Mouse (Mus musculus) limb, embryonic 14.5 days (tissue): Measurements from ENCODE around the gene Ddah1. TPM values are rescaled to one million over a fixed set of nuclear protein-coding genes. Genes with fewer than 3 reads are reported as not detected.

ENCODE experiments used
- ATAC-seq: fragments of 200-750 bp; cut with Nextera tagmentation; 2 replicates; pipeline ENCODE4 v1.8.0; 2017; ENCODE audit warnings: low read depth, moderate number of reproducible peaks, moderate TSS enrichment; ENCODE audit not compliant: low FRiP score
- DNase-seq: peaks from one replicate; pipeline ENCODE4 v3.0.0-alpha.2; 2015; ENCODE audit warnings: low spot score
- H3K27ac ChIP-seq: fragments of 300-500 bp; sonication (generic); replicated peaks from 2 replicates; pipeline ENCODE4 v1.5.1; 2014; ENCODE audit warnings: low read depth, mild to moderate bottlenecking, low read length, moderate library complexity, mixed read lengths
- H3K27me3 ChIP-seq: fragments of 300-500 bp; sonication (generic); 2 replicates; pipeline ENCODE4 v1.6.1; 2014; ENCODE audit warnings: low read length, mixed read lengths; ENCODE audit not compliant: control insufficient read depth, insufficient read depth
- H3K36me3 ChIP-seq: fragments of 300-500 bp; sonication (generic); 2 replicates; pipeline ENCODE4 v1.6.1; 2014; ENCODE audit warnings: mild to moderate bottlenecking, low read length, moderate library complexity, mixed read lengths; ENCODE audit not compliant: control insufficient read depth, insufficient read depth
- H3K4me1 ChIP-seq: fragments of 300-500 bp; sonication (generic); 2 replicates; pipeline ENCODE4 v1.6.1; 2014; ENCODE audit warnings: antibody characterized with exemption, low read length, mixed read lengths; ENCODE audit not compliant: control insufficient read depth, insufficient read depth
- H3K4me2 ChIP-seq: fragments of 300-500 bp; sonication (generic); replicated peaks from 2 replicates; pipeline ENCODE4 v1.6.1; 2014; ENCODE audit warnings: low read depth, mild to moderate bottlenecking, low read length, moderate library complexity; ENCODE audit not compliant: severe bottlenecking
- H3K4me3 ChIP-seq: fragments of 300-500 bp; sonication (generic); replicated peaks from 2 replicates; pipeline ENCODE4 v1.5.1; 2014; ENCODE audit warnings: low read length
- H3K9ac ChIP-seq: fragments of 300-500 bp; sonication (generic); 2 replicates; pipeline ENCODE4 v1.6.1; 2014; ENCODE audit warnings: mild to moderate bottlenecking, low read depth, low read length, moderate library complexity; ENCODE audit not compliant: severe bottlenecking
- H3K9me3 ChIP-seq: fragments of 300-500 bp; sonication (generic); 2 replicates; pipeline ENCODE4 v1.6.1; 2016; ENCODE audit warnings: low read length; ENCODE audit not compliant: control insufficient read depth
- POLR2A ChIP-seq: fragments of 200-500 bp; IDR thresholded peaks from 2 replicates; pipeline ENCODE4 v1.8.0; 2012; ENCODE audit warnings: inconsistent platforms, mild to moderate bottlenecking, moderate library complexity, borderline replicate concordance; ENCODE audit not compliant: insufficient read depth, insufficient read length; ENCODE audit errors: extremely low read depth
- WGBS: fragments of 180-500 bp; shearing (Covaris S2); extraction: QIAGEN DNeasy Blood & Tissue Kit; methylation state at CpG from one replicate; pipeline ENCODE4 v1.1.7; 2014; 5-methylcytosine and 5-hydroxymethylcytosine counted together
- polyA plus RNA-seq, 2 experiments: library from polyadenylated mRNA; depleted of rRNA in 1 of 2; stranded (reverse) in 1 of 2; unstranded in 1 of 2; fragments of >200 nt; fragmentation: Nextera tagmentation in 1 of 2; extraction: Ambion mirVana in 1 of 2; gene quantifications; 2 replicates each; pipeline versions ENCODE4 v1.2.1 to v1.2.3; 2012 to 2014

The Ddah1 gene
- polyA plus RNA-seq, 2 experiments = 32.2 to 48.2 TPM

DNA sequence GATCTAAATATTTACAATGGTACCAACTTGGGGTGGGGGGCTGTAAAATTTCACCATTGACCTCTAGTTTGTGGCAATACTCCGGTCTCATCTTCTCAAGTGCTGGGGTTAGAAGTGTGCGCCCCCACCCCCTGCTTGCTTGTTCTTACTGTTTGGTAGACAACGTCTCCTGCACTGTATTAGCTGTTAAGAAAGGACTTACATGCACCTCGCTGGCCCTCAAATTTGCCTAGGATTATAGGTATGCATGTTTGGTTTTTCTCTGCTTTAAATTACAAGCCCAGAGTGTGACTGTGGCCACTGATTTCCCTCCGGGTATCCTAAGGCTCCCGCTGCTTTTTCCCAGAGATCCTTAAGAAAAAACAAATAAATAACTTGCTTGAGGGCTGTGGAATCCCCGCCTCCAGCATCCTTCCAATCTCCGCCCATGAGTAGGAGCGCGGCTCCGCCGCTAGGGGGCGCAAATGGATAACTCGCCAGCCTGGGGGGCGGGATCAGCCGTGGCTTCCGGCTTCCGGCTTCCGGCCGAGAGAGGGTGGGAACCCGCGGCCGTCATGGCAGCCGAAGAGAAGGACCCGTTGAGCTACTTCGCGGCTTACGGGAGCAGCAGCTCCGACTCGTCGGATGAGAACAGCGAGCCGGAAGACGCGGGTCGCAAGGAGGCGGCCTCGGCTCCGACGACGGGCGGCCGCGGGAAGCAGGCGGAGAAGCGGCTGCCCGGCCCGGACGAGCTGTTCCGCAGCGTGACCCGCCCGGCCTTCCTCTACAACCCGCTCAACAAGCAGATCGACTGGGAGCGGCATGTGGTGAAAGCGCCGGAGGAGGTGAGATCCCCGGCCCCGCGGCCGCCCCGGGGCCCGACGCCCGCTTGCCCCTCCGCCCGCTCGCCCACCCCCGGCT, 179.3 kb downstream of the Ddah1 start, which contains the start of gene 2410004B18Rik:
2410004B18Rik (plus strand) TSS at position 510 of the 900 bp plus-strand sequence.
- no peaks in the 10 kb centered on the region for H3K27me3 ChIP-seq
- DNase-seq (peak; percentile 94), ATAC-seq (peak; percentile 94)
- H3K4me1 ChIP-seq = peaks cover 11% of the 10 kb centered on the region
- TF ChIP-seq POLR2A = peak; percentile 91; the same call in 1 of the 2 replicates
- H3K4me2 ChIP-seq = peak within 1 kb of the TSS; percentile 61
- H3K9ac ChIP-seq = peak within 1 kb of the TSS; percentile 88
- peaks cover 33% of the 10 kb centered on the region for H3K36me3 ChIP-seq
- WGBS = 8% methylated on average over 44 of the region's 70 CpGs
- peak within 1 kb of the TSS; percentile 39; the same call in 1 of the 2 replicates for H3K27ac ChIP-seq
- H3K9me3 ChIP-seq = no peaks in the 10 kb centered on the region
- peak within 1 kb of the TSS; percentile 92 for H3K4me3 ChIP-seq

DNA sequence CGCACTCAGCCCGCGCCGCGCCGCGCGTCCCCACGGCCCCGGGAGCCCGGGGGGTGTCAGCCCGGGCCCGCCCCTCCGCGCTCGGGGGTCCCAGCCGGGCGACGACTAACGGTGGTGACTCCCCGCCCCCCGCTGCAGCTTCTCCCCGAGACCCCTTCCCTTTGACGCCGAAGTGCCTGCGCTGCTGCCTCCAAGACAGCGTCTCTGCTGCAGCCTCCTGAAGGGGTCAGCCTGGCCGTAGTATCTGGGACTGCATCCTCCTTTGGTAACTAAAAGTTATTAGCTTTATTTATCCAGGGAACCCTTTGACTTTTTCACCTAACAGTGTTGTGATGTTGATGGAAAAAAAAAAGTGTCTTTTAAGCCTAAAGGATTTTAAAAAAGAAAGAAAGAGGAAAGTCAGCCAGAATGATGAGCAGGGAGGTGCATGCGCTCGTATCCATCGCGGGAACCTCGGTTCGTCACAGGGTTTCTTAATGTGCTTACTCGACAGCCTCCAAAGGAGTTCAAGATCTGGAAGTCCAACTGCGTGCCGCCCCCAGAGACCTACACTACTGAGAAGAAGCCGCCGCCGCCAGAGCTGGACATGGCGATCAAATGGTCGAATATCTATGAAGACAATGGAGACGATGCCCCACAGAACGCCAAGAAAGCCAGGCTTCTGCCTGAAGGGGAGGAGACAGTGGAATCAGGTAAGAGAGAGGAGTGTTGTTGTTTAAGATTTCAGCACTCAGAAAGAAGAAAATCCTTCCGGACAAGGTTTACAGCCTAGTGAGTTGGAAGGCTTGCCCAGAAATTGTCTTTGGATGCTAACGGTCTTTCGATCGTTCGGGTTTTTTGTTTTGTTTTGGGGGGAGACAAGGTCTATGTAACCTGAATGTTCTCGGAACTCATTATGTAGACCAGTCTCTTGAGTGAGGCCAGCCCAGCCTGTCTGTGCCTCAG, 180.2 kb downstream of the Ddah1 start:
- Histone ChIP-seq H3K4me2 (peak overlapping the region; percentile 61), H3K27ac (no peak overlapping the region), H3K36me3 (peaks cover 35% of the 10 kb centered on the region), H3K9me3 (no peaks in the 10 kb centered on the region), H3K9ac (peak overlapping the region; percentile 88), H3K4me1 (peaks cover 11% of the 10 kb centered on the region), H3K4me3 (peak overlapping the region; percentile 92), H3K27me3 (no peaks in the 10 kb centered on the region)
- DNase-seq (no peak), ATAC-seq (peak; percentile 18; the same call in 1 of the 2 replicates)
- WGBS = 24% methylated on average over 40 of the region's 50 CpGs
- no peak for TF ChIP-seq POLR2A

DNA sequence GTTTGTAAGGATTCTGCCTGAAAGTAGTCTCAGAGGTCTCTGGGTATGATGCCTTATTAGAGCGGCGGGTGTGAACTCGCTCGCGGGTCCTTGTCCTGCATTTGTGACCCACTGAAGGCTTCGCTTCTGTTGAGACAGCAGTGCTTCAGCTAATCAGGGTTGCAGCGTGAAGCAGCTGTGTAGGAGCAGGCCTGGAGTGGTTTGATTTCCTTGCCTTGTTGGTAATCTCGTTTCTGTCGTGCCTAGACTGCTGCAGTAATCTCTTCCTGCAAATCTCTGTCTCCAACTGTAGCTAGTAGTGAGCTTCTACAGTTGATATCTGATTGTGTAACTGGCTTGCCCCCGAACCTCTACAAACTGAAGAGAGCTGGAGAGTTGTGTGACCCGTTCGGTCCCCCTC, 180.9 kb downstream of the Ddah1 start:
- no peaks in the 10 kb centered on the region for H3K9me3 ChIP-seq
- H3K27me3 ChIP-seq = no peaks in the 10 kb centered on the region
- ATAC-seq (no peak), DNase-seq (no peak)
- peak overlapping the region; percentile 61 for H3K4me2 ChIP-seq
- H3K27ac ChIP-seq = no peak overlapping the region
- TF ChIP-seq POLR2A = no peak
- peak overlapping the region; percentile 92; the same call in 1 of the 2 replicates for H3K4me3 ChIP-seq
- WGBS = 85% methylated on average over 12 of the region's 12 CpGs
- H3K36me3 ChIP-seq = peaks cover 39% of the 10 kb centered on the region
- peaks cover 11% of the 10 kb centered on the region for H3K4me1 ChIP-seq
- H3K9ac ChIP-seq = no peak overlapping the region

DNA sequence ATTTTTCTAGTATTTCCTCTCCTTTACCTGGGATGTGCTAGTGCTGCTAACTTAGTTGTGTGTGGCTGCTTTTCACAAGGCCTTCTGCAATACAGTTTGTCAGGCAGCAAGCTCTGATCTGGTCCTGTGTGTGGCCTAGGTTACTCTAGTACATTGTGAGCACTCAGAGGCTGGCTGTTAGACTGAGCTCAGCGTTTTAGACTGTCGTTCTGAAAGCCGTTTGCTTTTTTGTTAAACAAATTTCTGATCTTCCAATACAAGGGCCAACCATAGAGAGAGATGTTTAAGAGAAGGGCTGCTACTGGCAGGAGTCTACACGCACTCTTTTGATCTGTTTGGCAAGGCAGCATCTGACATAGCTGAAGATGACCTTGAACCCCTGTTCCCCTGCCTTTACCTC, 181.5 kb downstream of the Ddah1 start:
- DNase-seq (no peak), ATAC-seq (no peak)
- Histone ChIP-seq H3K36me3 (peaks cover 45% of the 10 kb centered on the region), H3K9ac (no peak overlapping the region), H3K9me3 (no peaks in the 10 kb centered on the region), H3K27ac (no peak overlapping the region), H3K27me3 (no peaks in the 10 kb centered on the region), H3K4me3 (no peak overlapping the region), H3K4me2 (no peak overlapping the region), H3K4me1 (peaks cover 11% of the 10 kb centered on the region)
- 88% methylated on average over 4 of the region's 4 CpGs for WGBS
- TF ChIP-seq POLR2A = no peak

DNA sequence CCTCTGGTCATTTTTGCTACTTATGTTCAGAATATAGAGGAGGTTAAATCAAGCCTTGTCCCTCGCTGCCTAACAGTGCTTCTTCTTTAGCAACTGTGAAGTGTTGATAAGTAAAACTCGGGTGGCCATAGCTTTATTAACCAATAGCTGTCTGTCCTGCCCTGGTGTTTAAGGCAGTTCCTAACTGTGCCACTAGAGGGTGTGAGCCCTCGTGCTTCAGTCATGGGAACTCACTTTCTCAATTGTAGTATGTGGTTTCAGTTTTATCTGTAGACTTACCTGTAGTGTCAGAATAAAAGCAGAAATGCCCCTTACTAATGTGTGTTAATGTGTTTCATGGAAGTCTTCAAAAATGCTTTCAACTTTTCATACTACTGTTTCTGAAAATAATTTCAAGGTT, 183.5 kb downstream of the Ddah1 start:
- no peak overlapping the region for H3K9ac ChIP-seq
- no peaks in the 10 kb centered on the region for H3K9me3 ChIP-seq
- no peak for TF ChIP-seq POLR2A
- 14% methylated on average over 3 of the region's 3 CpGs for WGBS
- no peaks in the 10 kb centered on the region for H3K27me3 ChIP-seq
- no peak overlapping the region for H3K4me2 ChIP-seq
- no peak overlapping the region for H3K27ac ChIP-seq
- peak; percentile 70 for DNase-seq
- peaks cover 50% of the 10 kb centered on the region for H3K36me3 ChIP-seq
- no peak for ATAC-seq
- H3K4me1 ChIP-seq = peaks cover 13% of the 10 kb centered on the region
- no peak overlapping the region for H3K4me3 ChIP-seq

Other genes with a start within 250 kb of the Ddah1 start
- 14.4 and 24.4 TPM in 2 replicates for gene Znhit6, start 182.5 kb upstream of the Ddah1 start, polyA plus RNA-seq (2012; rRNA removed)
- gene Znhit6, start 182.5 kb upstream of the Ddah1 start, polyA plus RNA-seq (2014; fragmentation: Nextera tagmentation; extraction: Ambion mirVana) = 34.5 and 35.5 TPM in 2 replicates
- gene Ccn1, start 108.7 kb upstream of the Ddah1 start, polyA plus RNA-seq (2012; rRNA removed) = 105 and 119 TPM in 2 replicates
- 53.5 and 59.8 TPM in 2 replicates for gene Ccn1, start 108.7 kb upstream of the Ddah1 start, polyA plus RNA-seq (2014; fragmentation: Nextera tagmentation; extraction: Ambion mirVana)
- 25.5 and 26.0 TPM in 2 replicates for gene Bcl10, start 164.1 kb downstream of the Ddah1 start, polyA plus RNA-seq (2012; rRNA removed)
- 52.1 and 52.9 TPM in 2 replicates for gene Bcl10, start 164.1 kb downstream of the Ddah1 start, polyA plus RNA-seq (2014; fragmentation: Nextera tagmentation; extraction: Ambion mirVana)
- gene 2410004B18Rik, start 179.3 kb downstream of the Ddah1 start, polyA plus RNA-seq (2012; rRNA removed) = 25.9 and 31.2 TPM in 2 replicates
- 45.6 and 47.8 TPM in 2 replicates for gene 2410004B18Rik, start 179.3 kb downstream of the Ddah1 start, polyA plus RNA-seq (2014; fragmentation: Nextera tagmentation; extraction: Ambion mirVana)
- gene Syde2, start 229.2 kb downstream of the Ddah1 start, polyA plus RNA-seq (2012; rRNA removed) = 5.3 and 6.0 TPM in 2 replicates
- 2.6 and 2.8 TPM in 2 replicates for gene Syde2, start 229.2 kb downstream of the Ddah1 start, polyA plus RNA-seq (2014; fragmentation: Nextera tagmentation; extraction: Ambion mirVana)